Mouse (Mus musculus): Measurements from ENCODE around the gene Pdzk1. TPM values are rescaled to one million over a fixed set of nuclear protein-coding genes. Genes with fewer than 3 reads are reported as not detected.

Gene Pdzk1
- total and polyA plus RNA-seq, 3 experiments: 0.18 to 0.27 TPM; not detected in 1

- Histone ChIP-seq H3K27me3 (ENCODE audit: control insufficient read depth in 1 of 2, insufficient read depth in 2 of 2, low read length in 2 of 2) (no peaks in the 10 kb centered on the region), H3K4me3 (ENCODE audit: control insufficient read depth in 1 of 2, insufficient read depth in 1 of 2, low read depth in 2 of 2, low read length in 2 of 2) (no peak overlapping the region), H3K9me3 (replicated peaks; ENCODE audit: insufficient read depth, low read length) (no peaks in the 10 kb centered on the region), H3K36me3 (ENCODE audit: control insufficient read depth in 1 of 2, insufficient read depth in 2 of 2, low read length in 2 of 2) (peaks cover 0 to 41% of the 10 kb centered on the region in 2 experiments; a peak in 2 of 4 replicates), H3K4me1 (ENCODE audit: control insufficient read depth in 1 of 2, insufficient read depth in 2 of 2, low read length in 2 of 2) (no peaks in the 10 kb centered on the region), H3K9ac (ENCODE audit: control insufficient read depth, low read depth, low read length, poor library complexity, severe bottlenecking) (no peak overlapping the region), H3K79me2 (ENCODE audit: control insufficient read depth, insufficient read depth, low read length, poor library complexity) (no peaks in the 10 kb centered on the region), H3K27ac (ENCODE audit: control insufficient read depth, low read depth, low read length) (no peak overlapping the region)
- DNase-seq (ENCODE audit: low read depth, low spot score): no peak
- TF ChIP-seq JUND (IDR thresholded peaks at IDR 0.05; ENCODE audit: low read depth, low read length) (no peak), E2F4 (IDR thresholded peaks at IDR 0.05; ENCODE audit: borderline replicate concordance, low read depth, low read length) (no peak), KAT2A (conservative IDR thresholded peaks at IDR 0.05; ENCODE audit: low read depth, low read length) (no peak), CTCF (IDR thresholded peaks at IDR 0.05 in 2 of 3, conservative IDR thresholded peaks at IDR 0.05 in 1 of 3; ENCODE audit: control insufficient read depth in 1 of 3, insufficient read depth in 1 of 3, low read depth in 2 of 3, low read length in 3 of 3, poor library complexity in 1 of 3, severe bottlenecking in 1 of 3) (no peak), CHD1 (IDR thresholded peaks at IDR 0.05; ENCODE audit: low read depth, low read length) (no peak), NRF1 (IDR thresholded peaks at IDR 0.05; ENCODE audit: insufficient read depth, low read depth, low read length, poor library complexity, severe bottlenecking) (no peak), ELF1 (IDR thresholded peaks at IDR 0.05; ENCODE audit: low read depth, low read length) (no peak), POLR2AphosphoS2 (IDR thresholded peaks at IDR 0.05; ENCODE audit: low read length) (no peak)
These were observed 45.9 kb downstream of the Pdzk1 start for GRCm38 (mm10) chr3:96874808-96875571.

GRCm38 (mm10) chr3:96879536-96879935 is 50.5 kb downstream of the Pdzk1 start:
- H3K9me3 ChIP-seq (replicated peaks; ENCODE audit: insufficient read depth, low read length): no peaks in the 10 kb centered on the region
- H3K79me2 ChIP-seq (ENCODE audit: control insufficient read depth, insufficient read depth, low read length, poor library complexity): no peaks in the 10 kb centered on the region
- no peak for DNase-seq (ENCODE audit: low read depth, low spot score)
- peaks cover 0 to 37% of the 10 kb centered on the region in 2 experiments; a peak in 2 of 4 replicates for H3K36me3 ChIP-seq (ENCODE audit: control insufficient read depth in 1 of 2, insufficient read depth in 2 of 2, low read length in 2 of 2)
- H3K27me3 ChIP-seq (ENCODE audit: control insufficient read depth in 1 of 2, insufficient read depth in 2 of 2, low read length in 2 of 2): no peaks in the 10 kb centered on the region
- H3K4me3 ChIP-seq (ENCODE audit: control insufficient read depth in 1 of 2, insufficient read depth in 1 of 2, low read depth in 2 of 2, low read length in 2 of 2): no peak overlapping the region
- no peaks in the 10 kb centered on the region for H3K4me1 ChIP-seq (ENCODE audit: control insufficient read depth in 1 of 2, insufficient read depth in 2 of 2, low read length in 2 of 2)
- no peak for TF ChIP-seq GATA1 (IDR thresholded peaks at IDR 0.05; ENCODE audit: low read depth, low read length)
- TF ChIP-seq ZMIZ1 (IDR thresholded peaks at IDR 0.05; ENCODE audit: low read depth, low read length): no peak
- H3K27ac ChIP-seq (ENCODE audit: control insufficient read depth, low read depth, low read length): no peak overlapping the region
- H3K9ac ChIP-seq (ENCODE audit: control insufficient read depth, low read depth, low read length, poor library complexity, severe bottlenecking): no peak overlapping the region

DNA sequence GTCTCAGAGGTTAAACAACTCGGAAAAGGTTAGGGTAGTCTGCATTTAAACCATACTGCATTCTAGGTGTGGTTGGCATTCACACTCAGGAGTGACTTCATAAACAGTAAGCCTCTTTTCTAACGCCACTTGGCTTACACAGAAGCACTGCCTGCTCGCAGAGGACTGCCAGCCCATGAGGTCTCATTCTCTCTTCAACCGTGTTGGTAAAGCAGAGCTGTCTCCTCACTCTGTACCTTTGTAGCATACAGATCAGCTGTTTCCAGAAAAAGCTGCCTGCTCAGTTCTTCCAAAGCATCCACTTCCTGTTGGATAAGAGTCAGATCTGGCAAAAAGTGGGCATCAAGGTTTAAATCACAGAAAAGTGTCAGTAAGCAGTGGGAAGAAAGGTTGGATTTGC is 51.3 kb downstream of the Pdzk1 start:
- Histone ChIP-seq H3K27ac (ENCODE audit: control insufficient read depth, low read depth, low read length) (no peak overlapping the region), H3K9ac (ENCODE audit: control insufficient read depth, low read depth, low read length, poor library complexity, severe bottlenecking) (no peak overlapping the region), H3K9me3 (replicated peaks; ENCODE audit: insufficient read depth, low read length) (no peaks in the 10 kb centered on the region), H3K79me2 (ENCODE audit: control insufficient read depth, insufficient read depth, low read length, poor library complexity) (no peaks in the 10 kb centered on the region), H3K4me1 (ENCODE audit: control insufficient read depth in 1 of 2, insufficient read depth in 2 of 2, low read length in 2 of 2) (no peaks in the 10 kb centered on the region), H3K36me3 (ENCODE audit: control insufficient read depth in 1 of 2, insufficient read depth in 2 of 2, low read length in 2 of 2) (peaks cover 0 to 33% of the 10 kb centered on the region in 2 experiments; a peak in 2 of 4 replicates), H3K4me3 (ENCODE audit: control insufficient read depth in 1 of 2, insufficient read depth in 1 of 2, low read depth in 2 of 2, low read length in 2 of 2) (no peak overlapping the region), H3K27me3 (ENCODE audit: control insufficient read depth in 1 of 2, insufficient read depth in 2 of 2, low read length in 2 of 2) (no peaks in the 10 kb centered on the region)
- TF ChIP-seq ELF1 (IDR thresholded peaks at IDR 0.05; ENCODE audit: low read depth, low read length) (no peak), MAX (IDR thresholded peaks at IDR 0.05; ENCODE audit: low read length) (no peak), MAZ (IDR thresholded peaks at IDR 0.05; ENCODE audit: low read depth, low read length) (no peak), ZC3H11A (IDR thresholded peaks at IDR 0.05; ENCODE audit: low read depth, low read length) (no peak), GATA1 (IDR thresholded peaks at IDR 0.05; ENCODE audit: low read depth, low read length) (no peak), SMC3 (IDR thresholded peaks at IDR 0.05; ENCODE audit: low read depth, low read length) (no peak), TCF12 (IDR thresholded peaks at IDR 0.05; ENCODE audit: low read depth, low read length) (no peak), NRF1 (IDR thresholded peaks at IDR 0.05; ENCODE audit: insufficient read depth, low read depth, low read length, poor library complexity, severe bottlenecking) (no peak), E2F4 (IDR thresholded peaks at IDR 0.05; ENCODE audit: borderline replicate concordance, low read depth, low read length) (no peak), SIN3A (IDR thresholded peaks at IDR 0.05; ENCODE audit: low read length) (no peak), NELFE (IDR thresholded peaks at IDR 0.05; ENCODE audit: low read depth, low read length) (no peak), RAD21 (IDR thresholded peaks at IDR 0.05; ENCODE audit: low read depth, low read length) (no peak), HCFC1 (IDR thresholded peaks at IDR 0.05; ENCODE audit: low read depth, low read length) (no peak), UBTF (IDR thresholded peaks at IDR 0.05; ENCODE audit: borderline replicate concordance, insufficient read depth, low read depth, low read length) (no peak), ETS1 (IDR thresholded peaks at IDR 0.05; ENCODE audit: low read depth, low read length) (no peak), GABPA (IDR thresholded peaks at IDR 0.05; ENCODE audit: low read depth, low read length) (no peak), RCOR1 (IDR thresholded peaks at IDR 0.05; ENCODE audit: low read depth, low read length) (no peak)
- no peak for DNase-seq (ENCODE audit: low read depth, low spot score)
